Mouse (Mus musculus): ENCODE data around the gene Mtx1.

GRCm38 (mm10) chr3:89187690-89188477, 39.0 kb downstream of the Mtx1 start:
- no peak for TF ChIP-seq CTCF (IDR thresholded peaks at IDR 0.05; ENCODE audit: control insufficient read depth, insufficient read depth, insufficient replicate concordance, low read depth, low read length)
- TF ChIP-seq POLR2A (IDR thresholded peaks at IDR 0.05; ENCODE audit: control insufficient read depth, low read depth, low read length) = no peak
